Mouse (Mus musculus) limb, embryonic 12.5 days (tissue): ENCODE results near the gene B3gnt6. TPM values are rescaled to one million over a fixed set of nuclear protein-coding genes. Genes with fewer than 3 reads are reported as not detected.
A peak's percentile ranks its signal among the peaks of the same experiment; 100 is the strongest.

ENCODE experiments used
- ATAC-seq: fragments of 200-750 bp; cut with Nextera tagmentation; 2 replicates; pipeline ENCODE4 v1.8.0; 2017; ENCODE audit warnings: low read depth, moderate TSS enrichment; ENCODE audit not compliant: insufficient number of reproducible peaks, insufficient read depth, low FRiP score, low TSS enrichment
- H3K27ac ChIP-seq: fragments of 300-500 bp; sonication (generic); 2 replicates; pipeline ENCODE4 v1.5.1; 2016; ENCODE audit warnings: mild to moderate bottlenecking, moderate library complexity
- H3K27me3 ChIP-seq: fragments of 300-500 bp; sonication (generic); 2 replicates; pipeline ENCODE4 v1.6.1; 2016; ENCODE audit warnings: mild to moderate bottlenecking, moderate library complexity
- H3K36me3 ChIP-seq: fragments of 300-500 bp; sonication (generic); 2 replicates; pipeline ENCODE4 v1.6.1; 2016; ENCODE audit warnings: mild to moderate bottlenecking, moderate library complexity
- H3K4me1 ChIP-seq: fragments of 300-500 bp; sonication (generic); replicated peaks from 2 replicates; pipeline ENCODE4 v1.6.1; 2016
- H3K4me2 ChIP-seq: fragments of 300-500 bp; sonication (generic); 2 replicates; pipeline ENCODE4 v1.6.1; 2016; ENCODE audit warnings: mild to moderate bottlenecking, moderate library complexity
- H3K4me3 ChIP-seq: fragments of 300-500 bp; sonication (generic); replicated peaks from 2 replicates; pipeline ENCODE4 v1.5.1; 2016; ENCODE audit warnings: mild to moderate bottlenecking
- H3K9ac ChIP-seq: fragments of 300-500 bp; sonication (generic); replicated peaks from 2 replicates; pipeline ENCODE4 v1.6.1; 2016; ENCODE audit warnings: mild to moderate bottlenecking, moderate library complexity
- H3K9me3 ChIP-seq: fragments of 300-500 bp; sonication (generic); 2 replicates; pipeline ENCODE4 v1.6.1; 2016; ENCODE audit warnings: mild to moderate bottlenecking, moderate library complexity
- WGBS: fragments of 180-500 bp; shearing (Covaris S2); methylation state at CpG from one replicate; pipeline ENCODE4 v1.1.7; 2016; 5-methylcytosine and 5-hydroxymethylcytosine counted together
- polyA plus RNA-seq: library from polyadenylated mRNA; unstranded; fragments of >200 nt; fragmentation: Nextera tagmentation; extraction: Ambion mirVana; gene quantifications from 2 replicates; pipeline ENCODE4 v1.2.1, GENCODE M21; 2016

Gene B3gnt6
- polyA plus RNA-seq, 1 experiment from 2014 or later = not detected

GRCm38 (mm10) chr7:98177071-98177485 is 22.2 kb downstream of the B3gnt6 start:
- ATAC-seq = no peak
- Histone ChIP-seq H3K9ac (0 out of 2 replicates have a peak overlapping the region, but pooled peaks have one; percentile 62), H3K4me2 (peak overlapping the region; percentile 81), H3K36me3 (no peaks in the 10 kb centered on the region), H3K27ac (no peak overlapping the region), H3K27me3 (peaks cover 11% of the 10 kb centered on the region), H3K4me3 (peak overlapping the region; percentile 78), H3K9me3 (no peaks in the 10 kb centered on the region), H3K4me1 (peaks cover 19% of the 10 kb centered on the region)
- 61% methylated on average over 2 of the region's 2 CpGs for WGBS

DNA sequence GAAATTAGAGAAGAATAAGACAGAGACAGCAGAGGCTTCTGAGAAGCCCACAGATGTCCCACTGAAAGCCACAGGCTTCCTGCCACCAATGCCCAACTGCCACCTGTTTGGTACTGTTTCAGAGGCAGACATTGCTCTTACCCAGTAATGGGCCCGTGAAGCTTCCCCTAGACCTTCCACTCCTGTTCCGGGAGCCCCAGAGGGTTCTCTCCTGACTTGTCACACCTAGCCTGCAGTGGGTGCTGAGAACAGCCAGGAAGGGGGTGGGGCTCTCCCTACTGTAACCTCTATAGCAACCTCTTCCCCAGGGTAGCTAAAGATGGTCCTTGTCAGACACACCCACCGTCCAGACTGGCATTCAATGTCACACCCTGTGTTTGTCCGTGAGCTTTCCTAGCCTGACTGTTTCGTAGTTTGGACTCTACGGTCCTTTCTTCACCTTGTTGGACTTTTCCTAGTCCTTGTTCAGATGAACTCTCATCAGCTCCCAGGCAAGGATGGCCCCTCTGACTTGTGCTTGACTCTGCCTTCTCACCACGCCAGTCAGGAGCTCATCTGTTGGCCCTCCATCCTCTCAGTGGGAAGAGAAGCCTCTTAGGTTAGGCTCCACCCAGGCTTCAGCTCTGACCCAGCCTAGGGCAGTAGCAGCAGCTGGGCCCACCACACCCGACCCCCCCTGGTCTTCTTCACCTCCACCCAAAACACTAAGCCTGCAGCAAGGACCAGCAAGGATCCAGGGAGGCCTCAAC is 22.8 kb downstream of the B3gnt6 start:
- 71% methylated on average over 8 of the region's 8 CpGs for WGBS
- Histone ChIP-seq H3K4me3 (0 out of 2 replicates have a peak overlapping the region, but pooled peaks have one; percentile 78), H3K9me3 (no peaks in the 10 kb centered on the region), H3K27me3 (peaks cover 11% of the 10 kb centered on the region), H3K4me2 (0 out of 2 replicates have a peak overlapping the region, but pooled peaks have one; percentile 81), H3K4me1 (peaks cover 23% of the 10 kb centered on the region), H3K9ac (no peak overlapping the region), H3K27ac (no peak overlapping the region), H3K36me3 (no peaks in the 10 kb centered on the region)
- ATAC-seq = no peak

DNA sequence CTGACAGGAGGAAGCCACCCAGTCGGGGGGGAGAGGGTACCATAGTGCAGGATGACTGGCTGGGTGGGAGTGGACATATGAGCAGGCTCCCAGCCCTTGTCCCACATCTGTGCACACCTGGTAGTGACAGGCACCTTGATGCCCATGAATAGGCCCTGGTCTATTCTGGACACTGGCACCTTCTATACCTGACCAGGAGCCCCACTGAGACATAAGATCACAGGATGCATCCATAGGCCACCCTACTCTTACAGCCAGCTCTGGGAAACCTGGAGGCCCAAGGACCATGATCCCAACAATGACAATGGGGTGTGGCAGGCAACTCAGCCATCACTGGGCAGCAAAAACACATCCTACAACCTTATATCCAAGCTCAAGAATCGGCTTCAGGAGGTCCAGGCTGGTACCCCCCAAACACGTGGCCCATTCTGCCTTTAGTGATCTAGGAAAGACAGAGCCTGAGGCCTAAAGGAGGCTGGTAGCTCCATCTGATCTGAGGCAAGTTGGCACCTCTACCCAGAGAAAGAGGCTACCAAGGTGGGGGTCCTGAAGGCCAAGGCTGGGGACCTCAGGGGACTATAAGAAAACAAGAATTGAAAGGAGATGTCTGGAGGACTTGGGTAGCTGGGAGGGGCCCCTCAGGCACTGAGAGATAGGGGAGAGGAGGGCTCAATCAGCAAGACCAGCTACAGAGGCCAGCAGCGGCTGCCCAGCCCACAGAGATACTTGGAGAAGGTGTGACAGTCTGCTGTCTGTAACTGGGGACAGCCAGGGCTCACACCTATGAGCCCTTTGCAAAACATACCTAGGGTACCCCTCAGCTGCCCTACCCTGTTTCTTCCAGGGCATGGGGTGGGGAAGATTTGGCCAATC is 24.2 kb downstream of the B3gnt6 start:
- H3K4me2 ChIP-seq = no peak overlapping the region
- H3K9ac ChIP-seq = no peak overlapping the region
- no peak overlapping the region for H3K4me3 ChIP-seq
- H3K27me3 ChIP-seq = peaks cover 11% of the 10 kb centered on the region
- H3K27ac ChIP-seq = no peak overlapping the region
- WGBS = 75% methylated on average over 4 of the region's 4 CpGs
- H3K9me3 ChIP-seq = no peaks in the 10 kb centered on the region
- ATAC-seq = no peak
- H3K36me3 ChIP-seq = no peaks in the 10 kb centered on the region
- peaks cover 32% of the 10 kb centered on the region for H3K4me1 ChIP-seq

GRCm38 (mm10) chr7:98173408-98173807 is 25.9 kb downstream of the B3gnt6 start:
- ATAC-seq = no peak
- no peak overlapping the region for H3K4me2 ChIP-seq
- 65% methylated on average over 4 of the region's 4 CpGs for WGBS
- H3K9ac ChIP-seq = no peak overlapping the region
- peaks cover 11% of the 10 kb centered on the region for H3K27me3 ChIP-seq
- H3K36me3 ChIP-seq = no peaks in the 10 kb centered on the region
- peaks cover 29% of the 10 kb centered on the region for H3K4me1 ChIP-seq
- H3K9me3 ChIP-seq = no peaks in the 10 kb centered on the region
- H3K27ac ChIP-seq = no peak overlapping the region
- H3K4me3 ChIP-seq = no peak overlapping the region

DNA sequence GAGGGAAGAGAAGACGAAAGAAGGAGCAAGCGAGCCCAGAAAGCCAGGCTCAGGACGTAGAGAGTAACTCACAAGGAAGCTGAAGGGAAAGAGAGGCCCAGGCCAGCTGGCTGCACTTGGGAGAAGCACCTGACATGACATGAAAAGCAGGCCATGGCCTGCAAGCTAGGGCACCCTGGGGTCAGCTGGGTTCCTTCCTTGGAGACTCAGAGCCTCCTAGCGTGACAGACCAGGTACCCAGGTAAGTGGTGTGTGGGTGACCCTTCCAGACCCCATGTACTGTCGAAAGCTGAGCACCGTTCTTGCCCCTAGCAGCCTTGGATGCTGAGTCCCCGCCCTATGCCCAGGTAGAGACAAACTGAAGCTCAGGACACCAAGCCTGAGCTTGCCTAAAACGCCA is 26.6 kb downstream of the B3gnt6 start:
- WGBS = 78% methylated on average over 8 of the region's 8 CpGs
- no peak overlapping the region for H3K4me2 ChIP-seq
- no peak for ATAC-seq
- H3K27ac ChIP-seq = no peak overlapping the region
- H3K4me1 ChIP-seq = peaks cover 26% of the 10 kb centered on the region
- H3K36me3 ChIP-seq = no peaks in the 10 kb centered on the region
- H3K4me3 ChIP-seq = no peak overlapping the region
- peaks cover 11% of the 10 kb centered on the region for H3K27me3 ChIP-seq
- H3K9ac ChIP-seq = no peak overlapping the region
- H3K9me3 ChIP-seq = no peaks in the 10 kb centered on the region

DNA sequence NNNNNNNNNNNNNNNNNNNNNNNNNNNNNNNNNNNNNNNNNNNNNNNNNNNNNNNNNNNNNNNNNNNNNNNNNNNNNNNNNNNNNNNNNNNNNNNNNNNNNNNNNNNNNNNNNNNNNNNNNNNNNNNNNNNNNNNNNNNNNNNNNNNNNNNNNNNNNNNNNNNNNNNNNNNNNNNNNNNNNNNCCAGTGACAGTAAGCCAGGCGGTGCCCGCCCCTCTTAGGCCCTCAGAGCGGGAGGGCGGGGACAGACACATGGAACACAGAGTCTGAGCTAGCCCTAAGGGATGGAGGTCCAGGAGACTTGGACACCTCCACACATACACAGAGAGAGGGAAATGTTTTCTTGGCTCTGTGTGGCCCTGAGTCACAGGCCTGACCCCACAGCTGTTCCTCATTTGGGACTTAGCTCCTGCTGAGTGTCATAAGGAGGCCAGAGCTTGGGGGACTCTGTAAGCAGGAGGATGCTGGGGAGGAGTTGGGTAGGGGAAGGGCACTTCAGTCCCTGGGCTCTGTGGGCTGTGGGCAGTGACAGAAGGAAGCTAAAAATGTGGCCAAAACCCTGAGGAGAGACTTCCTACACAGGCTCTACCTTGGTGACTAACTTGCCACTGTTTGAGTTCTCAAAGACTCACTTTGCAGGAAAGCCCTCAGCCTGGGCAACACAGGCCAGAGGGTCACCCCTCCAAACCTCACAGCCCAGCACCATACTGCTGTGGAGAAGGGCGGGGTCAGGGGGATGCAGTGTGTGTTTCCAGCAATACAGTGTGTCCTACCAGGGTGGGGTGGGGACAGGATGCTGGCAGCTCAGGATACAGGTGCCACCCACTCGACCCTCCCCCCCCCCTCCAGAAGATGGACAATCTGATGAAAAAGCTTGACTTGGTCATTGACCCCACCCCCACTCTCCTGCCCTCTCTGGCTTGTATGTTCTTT is 27.9 kb downstream of the B3gnt6 start:
- Histone ChIP-seq H3K36me3 (no peaks in the 10 kb centered on the region), H3K27me3 (0 out of 2 replicates have a peak, but pooled peaks cover 2% of the 10 kb centered on the region), H3K27ac (peak overlapping the region; percentile 70), H3K9me3 (no peaks in the 10 kb centered on the region), H3K4me1 (peaks cover 19% of the 10 kb centered on the region), H3K4me3 (no peak overlapping the region), H3K9ac (no peak overlapping the region; the same call in 1 of the 2 replicates), H3K4me2 (no peak overlapping the region)
- ATAC-seq = peak; percentile 57; the same call in 1 of the 2 replicates
- 26% methylated on average over 6 of the region's 6 CpGs for WGBS

- Histone ChIP-seq H3K27me3 (no peaks in the 10 kb centered on the region), H3K9ac (peak overlapping the region; percentile 48), H3K4me1 (peaks cover 21% of the 10 kb centered on the region), H3K4me2 (no peak overlapping the region), H3K36me3 (no peaks in the 10 kb centered on the region), H3K9me3 (no peaks in the 10 kb centered on the region), H3K27ac (peak overlapping the region; percentile 79), H3K4me3 (no peak overlapping the region)
- WGBS = 60% methylated on average over 10 of the region's 10 CpGs
- no peak for ATAC-seq
Observed at GRCm38 (mm10) chr7:98164999-98165528, 34.2 kb downstream of the B3gnt6 start.

GRCm38 (mm10) chr7:98164382-98164998 is 34.8 kb downstream of the B3gnt6 start:
- Histone ChIP-seq H3K4me2 (no peak overlapping the region), H3K36me3 (no peaks in the 10 kb centered on the region), H3K27ac (peak overlapping the region; percentile 79; the same call in 1 of the 2 replicates), H3K27me3 (no peaks in the 10 kb centered on the region), H3K9ac (no peak overlapping the region; the same call in 1 of the 2 replicates), H3K4me3 (no peak overlapping the region), H3K4me1 (peaks cover 24% of the 10 kb centered on the region), H3K9me3 (no peaks in the 10 kb centered on the region)
- WGBS = 72% methylated on average over 9 of the region's 9 CpGs
- ATAC-seq = no peak

DNA sequence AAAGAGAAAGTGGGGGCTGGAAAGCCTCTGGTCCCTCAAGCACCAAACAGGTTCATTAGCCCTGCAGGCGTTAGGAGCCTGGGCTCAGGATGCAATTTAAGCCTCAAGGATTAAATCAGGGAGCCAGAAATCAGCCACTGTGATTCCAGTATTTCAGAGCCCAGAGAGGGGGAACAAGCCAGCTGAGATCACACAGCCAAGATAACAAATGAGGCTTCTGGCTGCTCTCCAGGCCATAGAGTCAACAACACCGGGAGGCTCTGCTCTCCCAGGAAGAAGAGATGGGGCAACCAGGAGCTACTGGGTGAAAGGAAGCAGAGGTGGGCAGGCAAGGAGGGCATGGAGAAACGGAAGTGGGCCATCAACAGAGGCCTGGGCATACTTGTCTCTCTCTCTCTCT is 35.6 kb downstream of the B3gnt6 start:
- no peaks in the 10 kb centered on the region for H3K9me3 ChIP-seq
- H3K27ac ChIP-seq = no peak overlapping the region
- no peaks in the 10 kb centered on the region for H3K36me3 ChIP-seq
- WGBS = 57% methylated on average over 3 of the region's 3 CpGs
- peaks cover 31% of the 10 kb centered on the region for H3K4me1 ChIP-seq
- no peak overlapping the region for H3K4me3 ChIP-seq
- H3K9ac ChIP-seq = no peak overlapping the region
- no peak overlapping the region for H3K4me2 ChIP-seq
- H3K27me3 ChIP-seq = no peaks in the 10 kb centered on the region
- ATAC-seq = no peak

GRCm38 (mm10) chr7:98162239-98162638 is 37.0 kb downstream of the B3gnt6 start:
- no peaks in the 10 kb centered on the region for H3K36me3 ChIP-seq
- H3K9ac ChIP-seq = no peak overlapping the region
- no peaks in the 10 kb centered on the region for H3K9me3 ChIP-seq
- 64% methylated on average over 6 of the region's 6 CpGs for WGBS
- no peak overlapping the region for H3K4me3 ChIP-seq
- no peak for ATAC-seq
- no peak overlapping the region for H3K4me2 ChIP-seq
- H3K27ac ChIP-seq = no peak overlapping the region
- no peaks in the 10 kb centered on the region for H3K27me3 ChIP-seq
- peaks cover 38% of the 10 kb centered on the region for H3K4me1 ChIP-seq
